Mouse (Mus musculus): ENCODE data around the gene Gm10272.

- TF ChIP-seq CTCF (IDR thresholded peaks at IDR 0.05; ENCODE audit: low read depth) (no peak), EP300 (IDR thresholded peaks at IDR 0.05; ENCODE audit: low read depth) (no peak)
These were observed 22.2 kb upstream of the Gm10272 start for GRCm38 (mm10) chr10:77684181-77684580.
